26 mouse cellular contexts compared by ENCODE assay signal in the genomic region with DNA sequence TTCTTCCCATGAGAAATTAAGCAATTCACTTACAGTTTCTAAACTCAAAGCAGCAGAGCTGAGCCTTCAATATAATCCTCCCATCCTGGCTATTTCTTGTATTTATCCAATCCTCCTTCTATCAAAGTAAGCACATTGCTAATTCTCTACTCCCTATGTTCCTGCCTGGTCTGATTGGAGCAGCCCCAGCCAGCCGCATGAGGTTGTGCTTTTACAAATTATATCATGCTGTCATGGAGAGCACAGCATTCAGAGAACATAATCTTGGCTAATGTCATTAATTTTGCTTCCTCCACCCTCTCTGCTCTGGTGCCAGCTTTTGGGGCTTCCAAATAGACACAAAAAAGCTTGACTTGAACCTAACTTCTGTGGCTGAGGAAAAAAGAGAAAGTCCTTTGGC.
DNase-seq lines count a peak whose midpoint lies in the region; ATAC-seq and TF ChIP-seq lines count a peak whose summit lies in the region.
"Had no signal": no experiment of that assay in that cellular context is flagged by ENCODE, and none has a peak within 500 bp of the region (broad histone marks: within the 10 kb centered on the region; RNA-seq: fewer than 3 reads in every experiment).

No protein-coding gene starts in this region.

- no peaks in the 10 kb centered on the region for H3K9me3 ChIP-seq in forebrain, postnatal 0 days (ENCODE audit: low read length)
- no peaks in the 10 kb centered on the region for H3K9me3 ChIP-seq in forebrain, embryonic 11.5 days (ENCODE audit: control insufficient read depth, low read length)
- H3K9me3 ChIP-seq: embryonic facial prominence, embryonic 12.5 days; forebrain, embryonic 13.5 days; heart, embryonic 13.5 days; intestine, embryonic 15.5 days; limb, embryonic 13.5 days; liver, embryonic 12.5 days; neural tube, embryonic 15.5 days; stomach, embryonic 15.5 days had no signal

- 25% methylated on average over 1 of the region's 1 CpGs for WGBS in forebrain, postnatal 0 days
- WGBS in forebrain, embryonic 11.5 days: 82% methylated on average over 1 of the region's 1 CpGs

- no peak for TF ChIP-seq CTCF in forebrain, postnatal 0 days (IDR thresholded peaks at IDR 0.05; ENCODE audit: low read depth)
- TF ChIP-seq CTCF in brain, embryonic 14.5 days (IDR thresholded peaks at IDR 0.05; ENCODE audit: borderline replicate concordance, extremely low read depth, insufficient read depth, insufficient read length): no peak

- no peak overlapping the region for H3K9ac ChIP-seq in forebrain, postnatal 0 days
- H3K9ac ChIP-seq in forebrain, embryonic 11.5 days (ENCODE audit: low read length): no peak overlapping the region
- H3K9ac ChIP-seq: embryonic facial prominence, embryonic 12.5 days; forebrain, embryonic 13.5 days; heart, embryonic 13.5 days; hindbrain, embryonic 14.5 days; intestine, embryonic 15.5 days; limb, embryonic 13.5 days; liver, embryonic 12.5 days; neural tube, embryonic 15.5 days; stomach, embryonic 15.5 days had no signal

- H3K4me2 ChIP-seq in forebrain, postnatal 0 days (ENCODE audit: low read depth): no peak overlapping the region
- no peak overlapping the region for H3K4me2 ChIP-seq in forebrain, embryonic 11.5 days (ENCODE audit: low read depth, low read length, severe bottlenecking)
- H3K4me2 ChIP-seq: embryonic facial prominence, embryonic 12.5 days; forebrain, embryonic 13.5 days; heart, embryonic 13.5 days; hindbrain, embryonic 14.5 days; intestine, embryonic 15.5 days; limb, embryonic 13.5 days; liver, embryonic 12.5 days; neural tube, embryonic 15.5 days; stomach, embryonic 15.5 days had no signal

- peak; percentile 62 for ATAC-seq in forebrain, postnatal 0 days
- no peak for ATAC-seq in forebrain, embryonic 11.5 days (replicated peaks; ENCODE audit: low FRiP score)
- ATAC-seq: forebrain, embryonic 13.5 days; intestine, embryonic 15.5 days; liver, embryonic 12.5 days had no signal

- no peak overlapping the region for H3K27ac ChIP-seq in forebrain, postnatal 0 days (ENCODE audit: low read depth, low read length)
- H3K27ac ChIP-seq in forebrain, embryonic 11.5 days (ENCODE audit: low read depth, low read length): no peak overlapping the region
- H3K27ac ChIP-seq: embryonic facial prominence, embryonic 12.5 days; forebrain, embryonic 13.5 days; heart, adult 2 months; heart, embryonic 13.5 days; hindbrain, embryonic 14.5 days; intestine, embryonic 15.5 days; limb, embryonic 13.5 days; liver, embryonic 12.5 days; neural tube, embryonic 15.5 days; stomach, embryonic 15.5 days had no signal

- intact Hi-C loops in left cerebral cortex, postnatal 4 days (cut with DNase I): no loop called here

- TF ChIP-seq POLR2A in brain, embryonic 14.5 days (IDR thresholded peaks at IDR 0.05; ENCODE audit: borderline replicate concordance, extremely low read depth, insufficient read depth, insufficient read length, poor library complexity, severe bottlenecking): no peak

- H3K4me1 ChIP-seq in forebrain, postnatal 0 days (ENCODE audit: insufficient read depth): 0 out of 2 replicates have a peak, but pooled peaks cover 6% of the 10 kb centered on the region
- H3K4me1 ChIP-seq in forebrain, embryonic 11.5 days (replicated peaks; ENCODE audit: control insufficient read depth, insufficient read depth, low read length): no peaks in the 10 kb centered on the region
- H3K4me1 ChIP-seq: embryonic facial prominence, embryonic 12.5 days; heart, embryonic 13.5 days; intestine, embryonic 15.5 days; liver, embryonic 12.5 days; stomach, embryonic 15.5 days had no signal

- no peaks in the 10 kb centered on the region for H3K27me3 ChIP-seq in forebrain, postnatal 0 days (ENCODE audit: insufficient read depth, low read length)
- no peaks in the 10 kb centered on the region for H3K27me3 ChIP-seq in forebrain, embryonic 11.5 days (ENCODE audit: control insufficient read depth, insufficient read depth, low read length)
- H3K27me3 ChIP-seq: embryonic facial prominence, embryonic 12.5 days; forebrain, embryonic 13.5 days; heart, embryonic 13.5 days; intestine, embryonic 15.5 days; limb, embryonic 13.5 days; liver, embryonic 12.5 days; neural tube, embryonic 15.5 days; stomach, embryonic 15.5 days had no signal

- no peak overlapping the region for H3K4me3 ChIP-seq in forebrain, postnatal 0 days (ENCODE audit: low read depth, low read length)
- H3K4me3 ChIP-seq in forebrain, embryonic 11.5 days (ENCODE audit: low read depth, low read length): no peak overlapping the region
- H3K4me3 ChIP-seq: embryonic facial prominence, embryonic 12.5 days; forebrain, embryonic 13.5 days; heart, adult 2 months; heart, embryonic 13.5 days; intestine, embryonic 15.5 days; limb, embryonic 13.5 days; liver, embryonic 12.5 days; neural tube, embryonic 15.5 days; stomach, embryonic 15.5 days had no signal

- peak; percentile 3 for DNase-seq in adrenal gland, adult 2 months
- no peak for DNase-seq in adrenal gland, postnatal 25 days
- DNase-seq in forebrain, postnatal 0 days: peak; percentile 7
- no peak for DNase-seq in forebrain, embryonic 11.5 days (ENCODE audit: low spot score)
- peak; percentile 5 for DNase-seq in left cerebral cortex, postnatal 4 days
- DNase-seq in left cerebral cortex, adult 11 months (ENCODE audit: low spot score): no peak
- DNase-seq in brain, embryonic 14.5 days (ENCODE audit: low read depth): peak; percentile 65
- DNase-seq in heart, postnatal 4 days: no peak
- DNase-seq: cerebellum, adult 8-10 months; gastrocnemius, postnatal 25 days; heart, adult 2 months; heart, postnatal 14 days; kidney, adult 9 months; kidney, postnatal 14 days; lung, adult 2 months; lung, postnatal 4 days; thymus, postnatal 25 days had no signal

- no peaks in the 10 kb centered on the region for H3K36me3 ChIP-seq in forebrain, postnatal 0 days (ENCODE audit: insufficient read depth)
- H3K36me3 ChIP-seq in forebrain, embryonic 11.5 days (ENCODE audit: control insufficient read depth, insufficient read depth, low read length): no peaks in the 10 kb centered on the region
- H3K36me3 ChIP-seq: embryonic facial prominence, embryonic 12.5 days; heart, embryonic 13.5 days; intestine, embryonic 15.5 days; limb, embryonic 13.5 days; liver, embryonic 12.5 days; neural tube, embryonic 15.5 days; stomach, embryonic 15.5 days had no signal

Comparison
In these comparisons a context has a peak if more than half of its experiments do, and no peak if none do; other contexts are left out.
1. DNase-seq: peak in adrenal gland, adult 2 months (single experiment), forebrain, postnatal 0 days (single experiment), left cerebral cortex, postnatal 4 days (single experiment) and brain, embryonic 14.5 days (single experiment); none in adrenal gland, postnatal 25 days (single experiment), forebrain, embryonic 11.5 days (single experiment), left cerebral cortex, adult 11 months (single experiment) and heart, postnatal 4 days (single experiment).